Mouse (Mus musculus) left cerebral cortex, adult 2 months (tissue): ENCODE measurements around the gene Itpr1. TPM values are rescaled to one million over a fixed set of nuclear protein-coding genes. Genes with fewer than 3 reads are reported as not detected.

Source experiments
- DNase-seq, 2 experiments: peaks; one replicate each; pipeline ENCODE4 v3.0.0; 2021 to 2022; ENCODE audit warnings: low spot score in 2 of 2, mixed read lengths in 1 of 2; ENCODE audit errors: extremely low spot score in 1 of 2
- H3K27ac ChIP-seq: fragments of 200-600 bp; 2 replicates; pipeline ENCODE4 v1.8.1; 2022
- H3K4me3 ChIP-seq: fragments of 200-600 bp; 2 replicates; pipeline ENCODE4 v1.8.1; 2022
- CTCF ChIP-seq: fragments of 200-600 bp; IDR thresholded peaks from 2 replicates; pipeline ENCODE4 v1.8.1; 2022; ENCODE audit warnings: antibody characterized with exemption, mild to moderate bottlenecking, moderate library complexity
- intact Hi-C: fragments of 180-260 bp; cut with DNase I; formaldehyde crosslinking; loops from one replicate; pipeline ENCODE4 v1.15.1; 2025
- total RNA-seq, 2 experiments: library from RNA; stranded (reverse); gene quantifications; 2 replicates each; pipeline ENCODE4 v1.2.3; 2021

Gene Itpr1
- total RNA-seq, 2 experiments from 2014 or later, result 459 to 480 TPM

GRCm38 (mm10) chr6:108192632-108193031, 20.3 kb upstream of the Itpr1 start:
- no peak for DNase-seq
- intact Hi-C loops, result no loop called here
- H3K27ac ChIP-seq, result no peak overlapping the region
- H3K4me3 ChIP-seq, result no peak overlapping the region
- TF ChIP-seq CTCF, result no peak

GRCm38 (mm10) chr6:108196665-108197064, 16.2 kb upstream of the Itpr1 start:
- intact Hi-C loops, result no loop called here
- no peak for TF ChIP-seq CTCF
- DNase-seq, result no peak
- no peak overlapping the region for H3K27ac ChIP-seq
- H3K4me3 ChIP-seq, result no peak overlapping the region

- intact Hi-C loops, result no loop called here
- Histone ChIP-seq H3K4me3 (no peak overlapping the region), H3K27ac (no peak overlapping the region)
- DNase-seq, result no peak
- no peak for TF ChIP-seq CTCF
Observed at GRCm38 (mm10) chr6:108197117-108197516, 15.8 kb upstream of the Itpr1 start.

- no peak for DNase-seq
- no peak overlapping the region for H3K27ac ChIP-seq
- H3K4me3 ChIP-seq, result no peak overlapping the region
- intact Hi-C loops, result no loop called here
- no peak for TF ChIP-seq CTCF
Observed at GRCm38 (mm10) chr6:108198286-108198685, 14.6 kb upstream of the Itpr1 start.

- Histone ChIP-seq H3K27ac (no peak overlapping the region), H3K4me3 (no peak overlapping the region)
- TF ChIP-seq CTCF, result no peak
- no peak for DNase-seq
- intact Hi-C loops, result no loop called here
Observed at GRCm38 (mm10) chr6:108204322-108204721, 8.6 kb upstream of the Itpr1 start.

GRCm38 (mm10) chr6:108206145-108206544, 6.8 kb upstream of the Itpr1 start:
- intact Hi-C loops, result no loop called here
- no peak overlapping the region for H3K27ac ChIP-seq
- no peak for TF ChIP-seq CTCF
- DNase-seq, result no peak
- no peak overlapping the region for H3K4me3 ChIP-seq

- no peak for TF ChIP-seq CTCF
Observed at GRCm38 (mm10) chr6:108206914-108207566, 5.9 kb upstream of the Itpr1 start.

GRCm38 (mm10) chr6:108211896-108212880, 708 bp upstream of the Itpr1 start:
- intact Hi-C loops, result loop anchor here (2.0 to 5.0 kb wide), 5 partner anchors 25 to 195 kb away; no protein-coding TSS in a partner anchor
- TF ChIP-seq CTCF, result no peak; the same call in 1 of the 2 replicates
- Histone ChIP-seq H3K4me3 (peak overlapping the region; percentile 93), H3K27ac (no peak overlapping the region; the same call in 1 of the 2 replicates)
- DNase-seq, result no peak

More at GRCm38 (mm10) chr6:108206914-108207566, 5.9 kb upstream of the Itpr1 start:
- intact Hi-C loops, result no loop called here
- H3K27ac ChIP-seq, result no peak overlapping the region
- DNase-seq, result no peak
- no peak overlapping the region for H3K4me3 ChIP-seq

GRCm38 (mm10) chr6:108213481-108214293, 791 bp downstream of the Itpr1 start:
- DNase-seq, result no peak
- peak overlapping the region; percentile 81 for H3K27ac ChIP-seq
- H3K4me3 ChIP-seq, result peak overlapping the region; percentile 93
- TF ChIP-seq CTCF, result no peak
- intact Hi-C loops, result loop anchor here (2.0 to 5.0 kb wide), 5 partner anchors 27 to 194 kb away; no protein-coding TSS in a partner anchor

GRCm38 (mm10) chr6:108214294-108214925, 1.5 kb downstream of the Itpr1 start:
- Histone ChIP-seq H3K4me3 (peak overlapping the region; percentile 93), H3K27ac (no peak overlapping the region; the same call in 1 of the 2 replicates)
- no peak for DNase-seq
- intact Hi-C loops, result loop anchor here (5.0 kb wide), 3 partner anchors 82 to 193 kb away; no protein-coding TSS in a partner anchor
- no peak for TF ChIP-seq CTCF

- intact Hi-C loops, result no loop called here
- TF ChIP-seq CTCF, result no peak
- DNase-seq, result no peak
- Histone ChIP-seq H3K4me3 (peak overlapping the region; percentile 93), H3K27ac (no peak overlapping the region)
Observed at GRCm38 (mm10) chr6:108216091-108216490, 3.2 kb downstream of the Itpr1 start.
